Mouse (Mus musculus): Measurements from ENCODE around the gene Map3k14.
A peak's percentile ranks its signal among the peaks of the same experiment; 100 is the strongest.

Map3k14 gene

DNA sequence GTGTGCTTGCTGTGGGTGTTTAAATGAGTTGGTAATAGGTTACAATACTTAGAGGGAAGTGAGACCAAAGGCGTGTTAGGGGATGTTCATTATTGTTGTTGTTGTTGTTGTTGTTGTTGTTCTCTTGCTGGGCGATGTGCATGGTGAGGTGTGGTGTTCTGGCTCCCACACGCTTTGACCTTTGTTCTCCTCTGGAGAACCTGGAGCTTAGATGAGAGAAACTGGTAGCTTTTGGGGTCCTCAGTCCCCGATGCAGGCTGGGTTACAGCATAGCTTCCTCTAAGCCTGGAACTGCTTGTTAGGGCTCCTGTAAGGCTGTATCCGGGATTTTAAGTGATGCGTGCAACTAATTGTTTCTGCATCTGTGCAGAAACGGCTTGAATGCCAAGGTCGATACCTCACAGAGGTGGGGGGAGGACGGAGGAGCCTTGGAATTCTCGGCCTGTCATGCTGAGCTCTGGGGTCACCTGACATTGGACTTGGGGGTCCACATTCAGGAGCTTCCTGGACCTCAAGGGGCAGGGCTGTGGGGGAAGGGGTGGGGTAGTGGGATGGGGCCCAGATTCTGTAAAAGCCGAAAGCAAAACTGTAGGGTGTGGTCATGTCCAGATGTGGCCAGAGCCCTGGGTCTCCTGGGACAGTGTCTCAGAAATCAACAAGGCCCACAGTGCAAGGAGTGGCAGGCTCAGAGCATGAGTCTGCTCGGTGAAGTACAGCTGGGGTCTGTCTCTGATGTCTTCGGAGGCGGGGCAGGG, 91.4 kb downstream of the Map3k14 start:
- no peak for DNase-seq (ENCODE audit: low spot score in 2 of 2)

- DNase-seq (ENCODE audit: low spot score in 2 of 2): no peak
Measured at GRCm38 (mm10) chr11:103174891-103175391, 92.3 kb downstream of the Map3k14 start.

DNA sequence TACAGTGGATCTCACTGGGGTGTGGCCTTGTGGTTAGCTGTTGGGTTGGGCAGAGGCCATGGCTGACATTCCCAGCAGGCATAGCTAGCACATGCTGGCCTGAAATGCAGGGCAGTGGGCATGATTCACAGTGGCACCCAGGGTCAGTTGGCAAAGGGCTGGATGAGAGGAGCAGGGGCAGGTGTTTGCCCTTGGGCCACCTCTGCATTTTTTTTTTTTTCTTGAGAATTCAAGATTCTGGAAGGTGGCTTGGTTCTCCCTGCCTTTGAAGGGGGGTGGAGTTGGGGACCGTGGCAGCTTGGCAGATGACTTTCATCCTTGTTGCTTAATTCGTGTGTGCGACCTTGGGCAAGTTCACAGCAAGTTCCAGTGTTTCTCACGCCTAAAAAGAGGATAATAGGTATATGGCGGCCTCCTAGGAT, 92.8 kb downstream of the Map3k14 start:
- DNase-seq (ENCODE audit: low spot score in 2 of 2): no peak

DNA sequence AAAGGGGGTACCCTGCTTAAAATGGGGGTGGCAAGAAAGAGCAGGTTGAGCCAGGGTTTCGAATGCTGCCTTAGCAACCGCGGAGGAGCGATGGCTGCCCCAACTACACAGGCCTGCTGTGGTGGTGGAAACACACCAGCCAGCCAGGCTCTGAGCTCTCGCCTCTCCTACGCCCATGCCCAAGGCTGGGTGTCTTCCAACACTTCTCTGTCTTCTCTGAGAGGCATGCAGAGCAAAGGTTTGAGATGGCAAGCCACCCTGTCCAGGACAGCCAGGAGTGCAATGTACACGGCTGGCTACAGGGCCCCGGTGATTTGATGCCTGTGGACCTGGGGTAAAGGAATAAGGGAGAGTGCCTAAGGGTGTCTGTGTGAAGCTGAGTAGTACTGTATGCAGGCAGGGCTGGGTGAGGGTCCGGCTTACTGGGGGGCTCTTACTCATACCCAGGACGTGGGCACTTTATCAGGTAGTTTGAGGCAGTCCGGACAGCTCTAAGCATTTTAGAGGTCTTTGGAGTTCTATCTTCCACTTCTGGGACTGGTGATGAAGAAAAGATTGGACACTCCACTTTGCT, 93.4 kb downstream of the Map3k14 start:
- DNase-seq (ENCODE audit: low spot score in 2 of 2): peak; percentile 62

GRCm38 (mm10) chr11:103173041-103173770, 94.1 kb downstream of the Map3k14 start:
- DNase-seq (ENCODE audit: low spot score in 2 of 2): no peak

DNA sequence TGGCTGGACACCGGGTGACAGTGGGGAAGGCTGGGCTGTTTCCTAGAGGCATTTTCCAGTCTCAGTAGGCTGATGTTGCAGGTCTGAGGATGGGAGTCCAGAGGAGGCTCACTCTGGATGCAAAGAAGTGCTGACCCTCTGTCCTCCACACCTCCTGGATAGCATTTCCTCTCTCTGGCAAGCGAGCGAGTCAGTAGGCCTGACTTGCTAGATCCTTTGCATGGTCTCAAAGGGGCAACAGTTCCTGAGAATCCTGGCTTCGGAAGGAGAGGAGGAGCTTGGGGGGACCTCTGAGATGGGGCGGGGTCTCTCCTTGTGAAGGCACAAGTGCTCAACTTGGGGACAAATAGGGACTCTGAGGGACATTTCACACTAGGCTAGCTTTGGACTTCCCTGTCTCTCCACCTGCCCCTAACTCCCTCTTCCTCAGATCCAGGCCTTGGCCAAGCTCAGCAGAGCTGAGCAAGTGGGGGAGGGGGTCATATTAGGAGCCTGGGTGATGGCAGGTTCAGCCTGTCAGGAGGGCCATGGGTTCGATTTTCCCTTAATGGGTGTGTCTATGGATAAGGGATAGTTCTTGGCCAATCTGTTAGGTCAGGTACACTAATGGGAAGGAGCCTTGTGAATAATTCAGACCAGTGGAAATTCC, 94.8 kb downstream of the Map3k14 start:
- no peak for DNase-seq (ENCODE audit: low spot score in 2 of 2)

- no peak for DNase-seq (ENCODE audit: low spot score in 2 of 2)
Measured at GRCm38 (mm10) chr11:103171703-103172391, 95.4 kb downstream of the Map3k14 start.

- no peak for DNase-seq (ENCODE audit: low spot score in 2 of 2)
Measured at GRCm38 (mm10) chr11:103171286-103171620, 96.0 kb downstream of the Map3k14 start.

DNA sequence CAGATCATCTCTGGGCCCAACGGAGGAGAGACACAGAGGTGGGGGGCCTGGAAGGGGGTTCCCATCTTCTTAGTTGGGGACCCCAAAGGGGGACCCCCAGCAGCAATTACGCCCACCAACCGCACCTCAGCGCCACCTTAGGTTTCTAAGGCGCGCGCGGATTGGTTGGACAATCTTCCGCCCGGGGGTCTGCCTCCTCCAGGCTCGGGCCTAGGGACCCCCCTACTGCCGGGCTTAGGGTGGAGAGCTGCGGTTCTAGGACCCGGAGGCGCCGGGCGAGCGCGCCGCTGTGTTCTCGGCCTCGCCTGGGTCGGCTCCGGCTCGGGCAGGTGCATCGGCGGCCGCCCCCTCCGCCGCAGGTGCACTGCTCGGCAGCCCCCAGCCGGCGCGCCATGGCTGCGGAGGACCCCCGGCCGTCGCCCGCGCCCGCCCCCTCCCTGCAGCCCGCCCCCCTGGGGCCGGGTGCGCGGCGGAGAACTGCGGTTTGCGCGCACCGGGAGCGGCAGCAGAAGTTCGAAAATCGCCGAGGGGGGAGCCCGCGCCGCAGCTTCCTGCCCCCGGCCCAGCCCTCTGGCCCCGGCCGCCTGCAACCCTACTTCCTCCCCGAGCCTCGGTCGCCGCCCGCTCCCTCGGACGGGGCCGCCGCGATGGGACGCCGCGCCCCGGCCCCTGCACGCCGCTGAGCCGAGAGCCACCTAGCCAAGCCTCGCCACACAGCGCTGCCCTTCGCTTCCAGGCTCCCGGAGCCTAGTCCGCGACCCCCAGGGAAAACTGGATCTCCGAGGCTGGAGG, 96.6 kb downstream of the Map3k14 start, which contains the start of gene Fmnl1:
TSS of gene Fmnl1 (plus strand) at position 614 of the 792 bp plus-strand sequence.
- no peak for DNase-seq (ENCODE audit: low spot score in 2 of 2)

- DNase-seq (ENCODE audit: low spot score in 2 of 2): no peak
Measured at GRCm38 (mm10) chr11:103170111-103170493, 97.2 kb downstream of the Map3k14 start.

Measured in right cerebral cortex, adult 2 months (tissue).